In the genomic region with DNA sequence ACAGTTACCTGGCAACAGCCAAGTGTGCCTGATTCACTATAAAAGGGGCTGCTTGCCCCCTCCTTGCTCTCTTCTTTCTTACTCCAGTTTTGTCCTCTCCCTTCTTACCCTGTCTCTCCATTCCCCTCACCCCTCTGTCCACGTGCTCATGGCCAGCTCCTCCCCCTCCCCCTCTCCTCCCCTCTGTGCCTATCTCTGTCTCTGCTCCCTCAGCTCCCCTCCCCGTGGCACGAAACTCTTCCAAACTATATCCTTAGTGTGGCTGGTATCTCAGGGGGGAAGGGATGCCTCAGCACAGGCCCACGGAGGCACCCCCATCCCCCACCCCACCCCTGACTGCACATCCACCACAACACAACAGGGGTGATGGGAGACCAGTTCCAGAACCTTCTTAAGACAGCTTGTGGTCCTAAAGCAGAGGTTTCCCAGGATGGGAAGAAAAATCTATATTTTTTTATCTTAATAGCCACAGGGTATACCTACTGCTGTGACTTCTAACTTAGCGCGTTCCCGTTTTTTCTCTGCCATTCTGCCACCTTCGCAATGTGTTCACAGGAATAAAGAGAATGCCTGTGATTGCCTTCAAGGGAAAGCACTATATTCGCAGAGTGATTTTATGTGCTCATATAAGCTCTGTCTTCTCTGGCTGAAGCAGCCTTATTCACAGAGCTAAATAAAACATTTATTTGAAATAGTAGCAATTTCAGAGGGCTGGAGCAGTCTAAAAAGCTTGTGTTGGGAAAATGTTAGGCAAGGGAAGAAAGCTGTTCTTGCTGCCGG, we compare ENCODE assay signal across 10 mouse cellular contexts.
A peak's percentile ranks its signal among the peaks of the same experiment; 100 is the strongest.
DNase-seq lines count a peak whose midpoint lies in the region; ATAC-seq and TF ChIP-seq lines count a peak whose summit lies in the region.
"Had no signal": no experiment of that assay in that cellular context is flagged by ENCODE, and none has a peak within 500 bp of the region (broad histone marks: within the 10 kb centered on the region; RNA-seq: fewer than 3 reads in every experiment).

No protein-coding gene starts in this region.

- no peak overlapping the region for H3K4me3 ChIP-seq in limb, embryonic 12.5 days (replicated peaks)
- H3K4me3 ChIP-seq in olfactory bulb, adult 2 months (ENCODE audit: insufficient read depth, low read depth, low read length), result no peak overlapping the region

- DNase-seq in embryo, embryonic 10.5 days (ENCODE audit: low spot score), result peak; percentile 47
- DNase-seq in embryo, embryonic 10 days (ENCODE audit: low spot score), result no peak
- peak; percentile 30 to 54 for DNase-seq in left cerebral cortex, postnatal 25 days (ENCODE audit: low spot score in 2 of 2)
- no peak for DNase-seq in left cerebral cortex, postnatal 36 days (ENCODE audit: low spot score in 2 of 2)
- DNase-seq in thymus, postnatal 36 days, result no peak
- DNase-seq in adipocyte (ENCODE audit: low spot score), result no peak
- DNase-seq: thymus, postnatal 14 days had no signal

- no peaks in the 10 kb centered on the region for H3K27me3 ChIP-seq in limb, embryonic 12.5 days

- 55% methylated on average over 10 of the region's 10 CpGs for whole genome bisulfite sequencing in limb, embryonic 12.5 days
- WGBS in olfactory bulb, adult 2 months, result 30% methylated on average over 10 of the region's 10 CpGs

- H3K9ac ChIP-seq in limb, embryonic 12.5 days (replicated peaks), result no peak overlapping the region

- H3K9me3 ChIP-seq in limb, embryonic 12.5 days, result peaks cover 5% of the 10 kb centered on the region; the same call in 1 of the 2 replicates

- no peaks in the 10 kb centered on the region for H3K36me3 ChIP-seq in limb, embryonic 12.5 days

- intact Hi-C loops in left cerebral cortex, postnatal 25 days (cut with DNase I), result loop anchor here (10.0 kb wide), 1 partner anchor 249 kb away; no protein-coding TSS in a partner anchor
- intact Hi-C loops in left cerebral cortex, postnatal 36 days (cut with DNase I), result no loop called here

- peaks cover 51% of the 10 kb centered on the region for H3K4me1 ChIP-seq in limb, embryonic 12.5 days (replicated peaks)
- H3K4me1 ChIP-seq in olfactory bulb, adult 2 months (ENCODE audit: control insufficient read depth, insufficient read depth, low read length), result peaks cover 31% of the 10 kb centered on the region

- H3K4me2 ChIP-seq in limb, embryonic 12.5 days, result no peak overlapping the region

- ATAC-seq in limb, embryonic 12.5 days (ENCODE audit: insufficient number of reproducible peaks, insufficient read depth, low FRiP score, low TSS enrichment, low read depth), result no peak

- no peak for TF ChIP-seq POLR2A in olfactory bulb, adult 2 months (IDR thresholded peaks at IDR 0.05; ENCODE audit: insufficient read depth, low read depth, low read length)

- no peak for TF ChIP-seq CTCF in olfactory bulb, adult 2 months (IDR thresholded peaks at IDR 0.05; ENCODE audit: insufficient read depth, low read depth, low read length)

- peak overlapping the region; percentile 91; the same call in 1 of the 2 replicates for H3K27ac ChIP-seq in limb, embryonic 12.5 days
- H3K27ac ChIP-seq in olfactory bulb, adult 2 months (ENCODE audit: insufficient read depth, low read depth, low read length), result peak overlapping the region; percentile 53
- H3K27ac ChIP-seq: kidney, postnatal 0 days had no signal

Comparison
In these comparisons a context has a peak if more than half of its experiments do, and no peak if none do; other contexts are left out.
1. DNase-seq: peak in embryo, embryonic 10.5 days (single experiment) and left cerebral cortex, postnatal 25 days (2 of 2); none in embryo, embryonic 10 days (single experiment), left cerebral cortex, postnatal 36 days (0 of 2), thymus, postnatal 36 days (0 of 2) and adipocyte (single experiment).